17 mouse cellular contexts compared by ENCODE assay signal in genomic region chr7:117507351-117507750, GRCm38 (mm10).
"Had no signal": no experiment of that assay in that cellular context is flagged by ENCODE, and none has a peak within 500 bp of the region (broad histone marks: within the 10 kb centered on the region; RNA-seq: fewer than 3 reads in every experiment).

No protein-coding gene starts in this region.

- H3K4me2 ChIP-seq: hindbrain, embryonic 14.5 days; limb, embryonic 12.5 days; limb, embryonic 15.5 days; liver, embryonic 11.5 days; lung, embryonic 14.5 days; midbrain, embryonic 13.5 days had no signal

- DNase-seq: layer of hippocampus, postnatal 36 days; left cerebral cortex, postnatal 4 days; liver, postnatal 0 days; lung, embryonic 14.5 days; thymus, postnatal 25 days had no signal

- H3K27ac ChIP-seq: hindbrain, embryonic 14.5 days; left cerebral cortex, adult 2 months; limb, embryonic 12.5 days; limb, embryonic 15.5 days; liver, embryonic 14.5 days; macrophage; midbrain, embryonic 13.5 days had no signal

- H3K9ac ChIP-seq: hindbrain, embryonic 14.5 days; limb, embryonic 12.5 days; limb, embryonic 15.5 days; liver, embryonic 14.5 days; liver, postnatal 0 days; lung, embryonic 14.5 days; midbrain, embryonic 13.5 days had no signal

- H3K9me3 ChIP-seq: limb, embryonic 12.5 days; limb, embryonic 15.5 days; midbrain, embryonic 13.5 days had no signal

- H3K36me3 ChIP-seq: limb, embryonic 12.5 days; limb, embryonic 15.5 days; midbrain, embryonic 13.5 days had no signal

- ATAC-seq: inflammation-experienced regulatory T-cells, adult 6 months; intestine, embryonic 16.5 days; liver, postnatal 0 days; lung, postnatal 0 days; midbrain, embryonic 13.5 days; midbrain, embryonic 16.5 days had no signal

- H3K4me3 ChIP-seq: left cerebral cortex, adult 2 months; limb, embryonic 12.5 days; limb, embryonic 15.5 days; midbrain, embryonic 13.5 days had no signal

- H3K27me3 ChIP-seq: limb, embryonic 12.5 days; limb, embryonic 15.5 days; midbrain, embryonic 13.5 days had no signal
